Mouse (Mus musculus) right cerebral cortex, adult 18-20 months (tissue): ENCODE measurements around the gene Gm5105.

ENCODE experiments used
- DNase-seq: peaks from one replicate; pipeline ENCODE4 v3.0.0; 2022; ENCODE audit warnings: mixed read lengths

The Gm5105 gene

DNA sequence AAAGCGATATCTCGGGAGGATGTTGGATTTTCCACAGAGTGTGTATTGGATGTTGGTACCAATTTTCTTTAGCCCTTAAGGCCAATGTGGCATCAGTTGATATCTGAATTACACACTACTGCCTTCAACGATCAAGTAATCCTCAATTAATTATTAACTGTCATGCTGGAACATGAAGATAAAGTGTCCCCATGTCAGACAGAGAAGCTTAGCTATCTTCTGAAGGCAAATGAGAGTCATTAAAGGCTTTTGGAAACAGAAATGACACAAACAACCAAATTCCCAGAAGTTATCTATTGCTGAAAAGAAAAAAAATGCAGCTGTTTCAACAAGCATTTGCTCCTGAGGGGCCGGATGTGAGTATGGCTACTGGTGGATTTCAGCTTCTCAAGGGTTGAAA is 45.2 kb downstream of the Gm5105 start:
- no peak for DNase-seq

DNA sequence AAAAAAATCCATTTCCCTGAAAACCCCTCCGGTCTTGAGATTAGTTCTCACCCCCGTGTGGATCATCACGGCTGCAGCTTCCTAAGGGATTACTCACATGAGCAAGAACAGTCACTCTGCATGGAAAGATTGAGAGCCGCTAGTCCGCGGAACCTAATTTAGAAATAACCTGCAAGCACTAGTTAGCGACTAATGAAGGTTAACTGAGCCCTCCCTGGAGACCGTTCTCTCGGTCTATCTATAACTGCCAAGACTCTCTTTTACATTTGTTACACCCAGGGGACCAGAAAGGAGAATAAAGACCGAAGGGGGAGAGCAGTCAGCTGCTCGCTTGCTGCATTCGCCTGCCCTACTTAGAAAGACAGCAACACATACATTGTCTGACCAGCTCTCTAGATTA is 50.4 kb downstream of the Gm5105 start:
- no peak for DNase-seq

DNA sequence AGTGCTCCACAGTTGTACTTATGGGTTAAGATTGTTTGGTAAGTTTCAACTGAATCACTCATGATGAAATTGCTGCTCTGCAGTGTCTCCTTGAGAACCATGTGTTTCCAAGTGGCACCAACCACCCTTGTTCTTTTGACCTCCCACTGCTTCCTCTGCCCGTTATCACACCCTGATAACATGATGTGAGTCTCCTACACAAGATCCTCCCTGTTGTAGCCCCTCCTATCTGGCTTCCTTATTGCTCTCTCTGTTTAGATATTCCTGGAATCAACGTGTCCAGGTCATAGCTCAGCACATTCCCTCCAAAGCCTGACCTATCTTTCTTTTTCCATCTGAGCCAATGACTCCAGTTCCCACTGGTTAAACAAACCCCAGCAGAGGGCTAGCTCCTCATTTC is 52.5 kb downstream of the Gm5105 start:
- DNase-seq: no peak

DNA sequence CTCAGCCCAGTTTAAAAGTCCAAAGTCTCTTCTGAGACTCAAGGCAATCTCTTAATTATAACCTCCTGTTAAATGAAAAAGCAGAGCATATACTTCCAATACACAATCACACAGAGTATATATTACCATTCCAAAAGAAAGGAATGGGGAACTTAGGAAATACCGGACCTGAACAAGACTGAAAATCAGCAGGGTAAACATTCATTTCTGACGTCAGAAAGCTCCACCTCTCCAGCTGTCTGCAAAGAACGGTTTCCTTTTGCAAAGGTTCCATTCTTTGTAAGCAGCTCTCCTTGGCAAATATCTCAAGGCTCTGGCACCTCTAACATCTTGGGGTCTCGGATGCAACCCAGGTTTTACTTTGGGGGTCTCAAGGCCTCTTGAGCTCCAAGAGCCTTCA is 54.8 kb downstream of the Gm5105 start:
- no peak for DNase-seq

DNA sequence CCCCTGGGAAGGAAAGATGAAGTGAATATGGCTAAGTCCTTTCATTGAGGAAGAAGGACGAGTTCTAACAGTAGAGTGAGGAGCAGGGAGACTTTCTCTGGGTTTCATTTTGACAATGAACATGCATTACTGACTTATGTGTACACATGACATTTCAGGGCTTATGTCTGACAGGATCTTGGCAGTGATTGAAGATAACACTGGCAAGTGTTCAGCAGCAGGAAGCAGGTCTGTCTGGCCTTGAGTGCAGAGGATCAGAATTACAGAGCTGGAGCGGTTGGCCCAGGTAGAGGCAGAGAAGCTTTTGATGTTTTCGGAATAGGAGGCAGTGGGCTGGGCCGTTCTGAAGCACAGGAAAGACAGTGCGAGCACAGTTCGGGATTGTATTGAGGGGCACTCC is 59.0 kb downstream of the Gm5105 start:
- no peak for DNase-seq

DNA sequence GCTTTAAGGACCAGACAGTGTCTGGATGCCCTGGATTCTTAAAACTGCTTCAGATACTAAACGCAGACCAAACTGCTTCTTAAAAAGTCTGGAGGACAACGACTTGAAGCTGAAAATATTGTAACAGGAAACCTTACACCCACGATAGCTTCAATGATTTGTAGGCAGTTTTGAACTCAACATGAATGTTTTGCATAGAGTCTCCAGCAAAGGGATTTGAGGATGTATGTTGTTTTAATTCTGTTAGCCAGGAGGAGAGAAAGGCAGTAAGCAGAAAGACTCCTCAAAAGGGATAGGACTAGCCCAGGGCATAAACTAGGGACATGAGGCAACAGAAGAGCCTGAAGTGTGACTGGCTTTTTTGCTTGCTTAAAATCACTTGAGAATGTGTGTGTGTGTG is 60.3 kb downstream of the Gm5105 start:
- no peak for DNase-seq

DNA sequence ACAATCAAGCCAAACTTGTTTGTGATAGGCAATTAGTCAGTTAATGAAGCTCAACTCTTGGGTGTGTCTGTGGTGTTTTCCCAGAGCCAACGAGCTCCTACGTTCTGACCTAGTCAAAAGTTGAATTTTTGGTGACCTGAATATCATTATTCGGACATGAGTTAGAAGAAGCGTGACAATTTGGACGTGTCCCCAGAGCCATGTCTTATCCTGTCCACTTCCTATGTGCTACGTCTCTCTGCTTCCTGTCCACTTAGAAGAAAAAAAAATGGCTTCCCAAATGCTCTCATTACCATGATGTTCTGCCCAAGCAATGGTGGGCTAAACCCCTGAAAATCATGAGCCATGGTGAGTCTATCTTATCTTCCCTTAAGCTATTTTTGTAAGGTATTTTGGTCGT is 63.9 kb downstream of the Gm5105 start:
- DNase-seq: no peak

DNA sequence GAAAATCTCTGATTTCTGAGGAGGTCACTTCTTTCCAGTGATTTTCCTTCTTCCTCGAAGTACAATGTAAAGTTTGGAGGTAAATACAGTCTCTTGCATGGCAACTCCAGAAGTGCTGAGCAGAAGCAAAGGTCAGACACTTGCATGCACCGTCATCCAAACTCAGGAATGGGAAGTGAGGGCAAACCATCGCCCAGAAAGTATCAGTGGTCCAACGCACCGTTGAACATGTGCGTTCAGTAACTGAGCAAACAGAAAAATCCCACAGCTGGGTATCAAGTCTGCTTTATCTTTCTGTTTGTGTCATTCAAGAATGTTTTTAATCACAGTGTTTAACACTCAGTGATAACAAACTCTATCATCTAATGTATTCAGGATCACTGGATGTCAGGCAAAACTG is 64.6 kb downstream of the Gm5105 start:
- no peak for DNase-seq

DNA sequence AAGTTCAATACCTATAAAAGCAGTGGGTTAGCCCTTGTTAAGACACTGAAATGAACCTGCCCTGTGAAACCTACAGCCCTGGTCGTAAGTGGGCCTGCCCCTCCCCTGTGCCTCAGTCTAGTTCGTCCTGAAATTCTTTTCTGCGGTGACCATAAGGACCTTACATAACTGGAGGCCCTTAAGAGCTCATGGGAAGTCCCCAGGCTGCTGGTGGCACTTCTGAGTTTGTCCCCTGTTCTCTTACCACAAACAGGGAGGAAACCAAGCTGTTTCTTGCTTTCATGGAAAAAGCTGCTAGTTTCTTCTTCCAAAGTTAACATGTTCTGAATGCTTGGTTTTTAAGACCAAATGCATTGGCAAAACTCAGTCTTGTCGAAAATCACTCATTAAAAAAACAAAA is 65.3 kb downstream of the Gm5105 start:
- DNase-seq: no peak

DNA sequence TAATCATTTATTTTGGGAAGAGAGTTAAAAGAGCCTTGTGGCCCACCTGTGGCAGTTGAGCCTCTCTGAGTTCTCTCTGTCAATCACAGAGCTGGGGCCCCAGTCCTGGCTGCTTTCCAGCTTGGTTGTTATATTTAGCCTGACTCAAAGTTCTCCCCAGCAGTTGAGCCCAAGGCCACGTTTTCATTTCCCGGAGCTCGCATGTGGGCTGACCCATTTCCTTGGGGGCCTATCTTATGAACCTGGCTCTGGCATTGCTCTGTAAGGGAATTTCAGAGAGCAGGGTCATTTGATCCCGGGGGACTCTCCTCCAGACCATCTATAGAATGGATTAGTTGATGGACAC is 66.5 kb downstream of the Gm5105 start:
- no peak for DNase-seq

DNA sequence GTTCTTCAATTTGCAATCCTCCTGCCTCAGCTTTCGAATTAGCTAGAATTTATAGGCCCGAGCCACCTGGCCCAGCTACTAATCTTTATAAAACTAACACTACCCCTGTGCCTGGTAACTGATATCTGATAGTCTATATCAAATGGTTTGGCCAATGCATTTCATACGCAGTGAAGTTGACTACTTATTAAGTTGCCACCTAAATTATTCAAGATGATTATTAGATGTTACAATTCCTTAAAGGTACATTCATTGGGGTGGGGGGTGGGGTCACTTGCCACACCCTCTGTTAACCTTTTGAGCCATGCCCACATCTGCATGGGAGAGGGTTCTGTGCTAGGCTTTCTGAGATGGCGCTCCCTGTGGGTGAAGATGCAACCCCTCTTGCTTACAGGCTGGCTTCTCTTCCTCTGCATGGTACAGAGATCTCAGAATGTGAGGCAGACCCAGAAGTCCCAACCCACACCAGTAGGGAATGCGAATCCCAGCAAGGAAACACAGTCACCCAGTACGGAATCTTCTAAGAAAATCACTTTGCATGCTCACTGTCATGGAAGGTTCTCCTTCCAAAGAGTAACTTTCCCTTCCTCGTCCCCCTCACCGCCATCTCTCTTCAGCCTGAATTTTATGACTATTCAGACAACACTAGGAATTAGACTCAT is 67.0 kb downstream of the Gm5105 start:
- no peak for DNase-seq

DNA sequence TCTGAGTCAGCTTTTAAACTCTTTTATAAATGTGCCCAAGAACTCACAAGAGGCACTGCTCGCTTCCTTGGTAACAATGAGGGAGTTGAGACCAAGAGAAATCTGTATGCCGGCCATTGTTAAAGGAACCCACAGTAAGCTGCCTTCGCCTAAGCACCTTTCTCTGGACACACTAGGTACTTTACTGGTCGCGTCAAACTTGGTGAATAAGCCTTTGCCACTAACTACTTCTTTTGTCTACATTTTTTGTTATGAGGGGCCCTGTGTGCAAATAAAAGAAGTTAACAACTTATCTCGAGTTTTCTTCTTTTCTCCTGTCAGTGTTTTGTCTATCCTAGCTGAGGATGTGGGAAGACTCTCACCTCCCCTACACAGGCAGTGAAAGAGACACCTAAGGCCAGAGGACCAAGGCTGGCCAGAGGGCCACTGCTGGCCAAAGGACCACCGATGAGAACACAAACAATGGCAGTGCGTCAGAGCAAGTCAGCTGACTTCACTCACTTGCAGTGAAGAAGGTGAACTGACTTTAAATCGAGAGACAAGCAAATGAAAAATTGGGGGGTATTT is 67.9 kb downstream of the Gm5105 start:
- DNase-seq: no peak
